27 mouse cellular contexts compared by ENCODE assay signal in genomic region chr9:49632591-49632990, GRCm38 (mm10).
"Had no signal": no experiment of that assay in that cellular context is flagged by ENCODE, and none has a peak within 500 bp of the region (broad histone marks: within the 10 kb centered on the region; RNA-seq: fewer than 3 reads in every experiment).

No protein-coding gene starts in this region.

- H3K36me3 ChIP-seq: limb, embryonic 10.5 days; limb, embryonic 12.5 days; limb, embryonic 13.5 days; limb, embryonic 15.5 days; liver, embryonic 12.5 days; liver, embryonic 13.5 days; liver, embryonic 15.5 days; lung, embryonic 15.5 days; midbrain, embryonic 10.5 days; midbrain, embryonic 12.5 days; midbrain, embryonic 13.5 days; midbrain, embryonic 15.5 days had no signal

- H3K4me2 ChIP-seq: limb, embryonic 12.5 days; limb, embryonic 13.5 days; limb, embryonic 15.5 days; liver, embryonic 11.5 days; liver, embryonic 12.5 days; liver, embryonic 13.5 days; liver, embryonic 15.5 days; lung, embryonic 14.5 days; lung, embryonic 15.5 days; midbrain, embryonic 11.5 days; midbrain, embryonic 12.5 days; midbrain, embryonic 13.5 days; midbrain, embryonic 15.5 days had no signal

- H3K27me3 ChIP-seq: limb, embryonic 12.5 days; limb, embryonic 13.5 days; limb, embryonic 15.5 days; liver, embryonic 12.5 days; liver, embryonic 13.5 days; liver, embryonic 15.5 days; lung, embryonic 15.5 days; megakaryocyte, embryonic 14.5 days; midbrain, embryonic 12.5 days; midbrain, embryonic 13.5 days; midbrain, embryonic 15.5 days had no signal

- H3K4me3 ChIP-seq: left cerebral cortex, adult 2 months; limb, embryonic 10.5 days; limb, embryonic 12.5 days; limb, embryonic 13.5 days; limb, embryonic 15.5 days; liver, embryonic 12.5 days; liver, embryonic 13.5 days; liver, embryonic 15.5 days; lung, embryonic 15.5 days; megakaryocyte, embryonic 14.5 days; midbrain, embryonic 10.5 days; midbrain, embryonic 12.5 days; midbrain, embryonic 13.5 days; midbrain, embryonic 15.5 days had no signal

- DNase-seq: left cerebral cortex, postnatal 4 days; liver; liver, embryonic 13.5 days; liver, postnatal 0 days; lung, adult 18-20 months; lung, adult 2 months; lung, embryonic 14.5 days; lung, postnatal 10 days; lung, postnatal 14 days; lung, postnatal 36 days; lung, postnatal 4 days; midbrain, embryonic 14.5 days had no signal
